Mouse (Mus musculus): ENCODE results near the gene Nckap5l. TPM values are rescaled to one million over a fixed set of nuclear protein-coding genes. Genes with fewer than 3 reads are reported as not detected.

The Nckap5l gene
- total and polyA plus RNA-seq, 2 experiments from 2014 or later: 11.4 to 19.5 TPM

- no peak for DNase-seq (ENCODE audit: low spot score)
- Histone ChIP-seq H3K4me2 (ENCODE audit: low read depth, low read length) (no peak overlapping the region), H3K27ac (no peak overlapping the region), H3K4me3 (ENCODE audit: low read length) (no peak overlapping the region), H3K27me3 (ENCODE audit: insufficient read depth, low read length) (no peaks in the 10 kb centered on the region), H3K36me3 (ENCODE audit: insufficient read depth, low read length) (no peaks in the 10 kb centered on the region), H3K9ac (replicated peaks; ENCODE audit: low read length) (no peak overlapping the region), H3K9me3 (ENCODE audit: low read length) (no peaks in the 10 kb centered on the region), H3K4me1 (ENCODE audit: insufficient read depth, low read length) (peaks cover 4% of the 10 kb centered on the region)
- WGBS: 86% methylated on average over 4 of the region's 4 CpGs
- ATAC-seq: no peak
- no peak for TF ChIP-seq CTCF (IDR thresholded peaks at IDR 0.05; ENCODE audit: low read depth)
Observed at GRCm38 (mm10) chr15:99469736-99470135, 12.2 kb upstream of the Nckap5l start.

- Histone ChIP-seq H3K27ac (no peak overlapping the region), H3K9me3 (ENCODE audit: low read length) (no peaks in the 10 kb centered on the region), H3K9ac (replicated peaks; ENCODE audit: low read length) (no peak overlapping the region), H3K4me1 (ENCODE audit: insufficient read depth, low read length) (peaks cover 4% of the 10 kb centered on the region), H3K36me3 (ENCODE audit: insufficient read depth, low read length) (no peaks in the 10 kb centered on the region), H3K4me2 (ENCODE audit: low read depth, low read length) (no peak overlapping the region), H3K27me3 (ENCODE audit: insufficient read depth, low read length) (no peaks in the 10 kb centered on the region), H3K4me3 (ENCODE audit: low read length) (no peak overlapping the region)
- peak; percentile 90 for TF ChIP-seq CTCF (IDR thresholded peaks at IDR 0.05; ENCODE audit: low read depth)
- peak; percentile 88 for DNase-seq (ENCODE audit: low spot score)
- peak; percentile 78 for ATAC-seq
- WGBS: 35% methylated on average over 3 of the region's 3 CpGs
Observed at GRCm38 (mm10) chr15:99469067-99469466, 11.5 kb upstream of the Nckap5l start.

- 76% methylated on average over 13 of the region's 13 CpGs for WGBS
- 0 out of 2 replicates have a peak, but pooled peaks cover 5% of the 10 kb centered on the region for H3K4me1 ChIP-seq (ENCODE audit: insufficient read depth, low read length)
Observed at GRCm38 (mm10) chr15:99463194-99463593, 5.6 kb upstream of the Nckap5l start.

GRCm38 (mm10) chr15:99456963-99457605 lies 464 bp downstream of the Nckap5l start:
- ATAC-seq (peak; percentile 78), DNase-seq (ENCODE audit: low spot score) (peak; percentile 75)
- under 1% methylated on average over 29 of the region's 43 CpGs for WGBS
- Histone ChIP-seq H3K9ac (replicated peaks; ENCODE audit: low read length) (peak overlapping the region; percentile 70), H3K4me1 (ENCODE audit: insufficient read depth, low read length) (peaks cover 26% of the 10 kb centered on the region), H3K27ac (peak overlapping the region; percentile 93), H3K27me3 (ENCODE audit: insufficient read depth, low read length) (no peaks in the 10 kb centered on the region), H3K36me3 (ENCODE audit: insufficient read depth, low read length) (no peaks in the 10 kb centered on the region), H3K4me3 (ENCODE audit: low read length) (peak overlapping the region; percentile 81), H3K9me3 (ENCODE audit: low read length) (no peaks in the 10 kb centered on the region), H3K4me2 (ENCODE audit: low read depth, low read length) (peak overlapping the region; percentile 86)
- no peak for TF ChIP-seq CTCF (IDR thresholded peaks at IDR 0.05; ENCODE audit: low read depth)

More at GRCm38 (mm10) chr15:99463194-99463593, 5.6 kb upstream of the Nckap5l start:
- Histone ChIP-seq H3K27ac (no peak overlapping the region), H3K4me3 (ENCODE audit: low read length) (no peak overlapping the region), H3K27me3 (ENCODE audit: insufficient read depth, low read length) (no peaks in the 10 kb centered on the region), H3K4me2 (ENCODE audit: low read depth, low read length) (no peak overlapping the region), H3K9me3 (ENCODE audit: low read length) (no peaks in the 10 kb centered on the region), H3K36me3 (ENCODE audit: insufficient read depth, low read length) (no peaks in the 10 kb centered on the region), H3K9ac (replicated peaks; ENCODE audit: low read length) (no peak overlapping the region)
- no peak for TF ChIP-seq CTCF (IDR thresholded peaks at IDR 0.05; ENCODE audit: low read depth)
- ATAC-seq (no peak), DNase-seq (ENCODE audit: low spot score) (no peak)

GRCm38 (mm10) chr15:99456338-99456962 lies 1.1 kb downstream of the Nckap5l start:
- H3K9ac ChIP-seq (replicated peaks; ENCODE audit: low read length): peak overlapping the region; percentile 70
- ATAC-seq: no peak
- 9% methylated on average over 7 of the region's 7 CpGs for WGBS
- H3K9me3 ChIP-seq (ENCODE audit: low read length): no peaks in the 10 kb centered on the region
- H3K27me3 ChIP-seq (ENCODE audit: insufficient read depth, low read length): no peaks in the 10 kb centered on the region
- no peak for TF ChIP-seq CTCF (IDR thresholded peaks at IDR 0.05; ENCODE audit: low read depth)
- peak overlapping the region; percentile 81 for H3K4me3 ChIP-seq (ENCODE audit: low read length)
- H3K27ac ChIP-seq: peak overlapping the region; percentile 93
- peaks cover 26% of the 10 kb centered on the region for H3K4me1 ChIP-seq (ENCODE audit: insufficient read depth, low read length)
- H3K36me3 ChIP-seq (ENCODE audit: insufficient read depth, low read length): no peaks in the 10 kb centered on the region
- DNase-seq (ENCODE audit: low spot score): peak; percentile 46
- peak overlapping the region; percentile 86 for H3K4me2 ChIP-seq (ENCODE audit: low read depth, low read length)

- H3K4me3 ChIP-seq (ENCODE audit: low read length): no peak overlapping the region
- H3K27ac ChIP-seq: no peak overlapping the region
Observed at GRCm38 (mm10) chr15:99455415-99455814, 2.1 kb downstream of the Nckap5l start.

More at GRCm38 (mm10) chr15:99455415-99455814, 2.1 kb downstream of the Nckap5l start:
- Histone ChIP-seq H3K9me3 (ENCODE audit: low read length) (no peaks in the 10 kb centered on the region), H3K4me1 (ENCODE audit: insufficient read depth, low read length) (peaks cover 26% of the 10 kb centered on the region), H3K27me3 (ENCODE audit: insufficient read depth, low read length) (no peaks in the 10 kb centered on the region), H3K4me2 (ENCODE audit: low read depth, low read length) (peak overlapping the region; percentile 86; the same call in 1 of the 2 replicates), H3K9ac (replicated peaks; ENCODE audit: low read length) (no peak overlapping the region), H3K36me3 (ENCODE audit: insufficient read depth, low read length) (no peaks in the 10 kb centered on the region)
- 76% methylated on average over 3 of the region's 3 CpGs for WGBS
- TF ChIP-seq CTCF (IDR thresholded peaks at IDR 0.05; ENCODE audit: low read depth): no peak
- ATAC-seq (no peak), DNase-seq (ENCODE audit: low spot score) (no peak)

Data from hindbrain, postnatal 0 days (tissue).